Mouse (Mus musculus) layer of hippocampus, postnatal 10 days (tissue): ENCODE measurements at regions not wholly inside any gene's neighbourhood (a gene's known extent, or its start where the extent isn't known, plus 50 kb on each side); places are given as distances from the start of the nearest gene placed in this dataset.

Experiments used
- DNase-seq, 2 experiments: peaks; one replicate each; pipeline ENCODE4 v3.0.0; 2021; ENCODE audit warnings: low spot score in 2 of 2

- no peak for DNase-seq
Measured at GRCm38 (mm10) chr3:128230390-128230789, 334.3 kb upstream of the Fam241a start.

GRCm38 (mm10) chr3:128226930-128227585, 330.9 kb upstream of the Fam241a start:
- no peak for DNase-seq

- no peak for DNase-seq
Measured at GRCm38 (mm10) chr3:128226503-128226902, 330.4 kb upstream of the Fam241a start.

GRCm38 (mm10) chr3:128222344-128222743, 326.2 kb upstream of the Fam241a start:
- no peak for DNase-seq

- no peak for DNase-seq
Measured at GRCm38 (mm10) chr3:128221625-128222024, 325.5 kb upstream of the Fam241a start.

GRCm38 (mm10) chr3:128220776-128221550, 324.8 kb upstream of the Fam241a start:
- DNase-seq = no peak

GRCm38 (mm10) chr3:128217765-128218415, 321.8 kb upstream of the Fam241a start:
- DNase-seq = no peak

GRCm38 (mm10) chr3:128212256-128212655, 316.1 kb upstream of the Fam241a start:
- DNase-seq = no peak

GRCm38 (mm10) chr3:128210591-128210990, 314.5 kb upstream of the Fam241a start:
- no peak for DNase-seq

GRCm38 (mm10) chr3:128206948-128207347, 310.8 kb upstream of the Fam241a start:
- DNase-seq = no peak

GRCm38 (mm10) chr3:128206483-128206882, 310.4 kb upstream of the Fam241a start:
- DNase-seq = no peak

- DNase-seq = no peak
Measured at GRCm38 (mm10) chr3:128200574-128201235, 304.6 kb upstream of the Fam241a start.

GRCm38 (mm10) chr3:128199466-128199865, 303.3 kb upstream of the Fam241a start:
- DNase-seq = no peak

GRCm38 (mm10) chr3:128192046-128192800, 296.1 kb upstream of the Fam241a start:
- DNase-seq = no peak

- DNase-seq = no peak
Measured at GRCm38 (mm10) chr3:128187330-128188044, 291.4 kb upstream of the Fam241a start.

- DNase-seq = peak in 1 of 2 experiments; percentile 14
Measured at GRCm38 (mm10) chr3:128186278-128186677, 290.2 kb upstream of the Fam241a start.

- DNase-seq = no peak
Measured at GRCm38 (mm10) chr3:128181221-128181908, 285.2 kb upstream of the Fam241a start.

- no peak for DNase-seq
Measured at GRCm38 (mm10) chr3:128149216-128149615, 253.1 kb upstream of the Fam241a start.

- no peak for DNase-seq
Measured at GRCm38 (mm10) chr3:128145329-128145728, 249.2 kb upstream of the Fam241a start.

- DNase-seq = no peak
Measured at GRCm38 (mm10) chr3:128127836-128128235, 231.7 kb upstream of the Fam241a start.
